Mouse (Mus musculus): ENCODE results near the gene Ppan.
A peak's percentile ranks its signal among the peaks of the same experiment; 100 is the strongest.

Ppan gene

DNA sequence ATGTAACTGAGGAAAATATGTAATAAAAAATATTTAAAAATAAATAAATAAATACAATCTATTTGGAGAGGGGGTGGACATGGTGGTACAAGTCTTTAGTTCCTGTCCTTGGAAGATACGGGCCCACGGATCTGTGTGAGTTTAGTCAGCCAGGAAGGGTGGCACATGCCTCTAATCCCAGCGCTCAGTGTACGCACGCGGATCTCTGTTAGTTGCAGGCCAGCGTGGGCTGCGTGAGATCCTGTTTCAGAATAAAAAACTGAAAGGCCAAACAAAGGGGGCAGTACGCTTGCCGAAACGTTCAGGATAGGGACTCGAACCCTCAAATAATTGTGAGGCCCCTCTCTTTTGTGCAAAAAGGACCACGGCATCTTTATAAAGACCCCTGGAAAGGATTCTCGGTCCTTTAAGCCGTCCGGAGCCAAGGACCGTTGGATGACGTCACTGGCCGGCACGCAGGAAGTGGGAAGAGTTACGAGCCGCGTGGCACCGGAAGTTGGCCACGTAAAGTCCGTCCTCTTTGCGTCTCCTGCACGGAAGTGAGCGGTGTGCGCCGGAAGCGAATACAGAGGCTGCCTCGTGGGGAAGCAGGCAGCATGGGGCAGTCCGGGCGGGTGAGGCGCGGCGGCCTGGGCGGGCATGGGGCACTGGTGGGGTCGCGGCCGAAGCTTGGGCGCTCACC lies at the start of gene Ppan:
TSS of gene Ppan (plus strand) at position 472 of the 682 bp plus-strand sequence.
- peak; percentile 93 for DNase-seq (ENCODE audit: low spot score)

DNA sequence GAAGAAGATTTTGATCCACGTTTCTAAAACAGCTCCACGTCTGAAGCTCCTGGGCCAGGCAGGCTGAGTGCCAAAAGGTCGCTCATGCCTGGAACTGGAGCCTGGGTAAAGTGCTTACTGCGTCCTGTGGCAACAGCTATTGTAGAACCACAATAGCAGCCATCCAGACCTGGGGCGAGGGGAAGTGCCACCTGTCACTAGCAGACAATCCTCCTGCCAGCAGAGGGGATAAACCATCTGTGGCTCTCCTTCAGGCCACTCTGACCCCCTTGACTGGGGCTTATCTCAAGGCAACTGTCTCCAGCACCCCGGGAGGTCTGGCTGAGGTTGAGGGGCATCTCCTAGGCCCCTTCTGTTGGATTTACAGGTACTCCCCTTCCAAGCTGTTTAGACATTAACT lies 49.0 kb upstream of the Ppan start:
- DNase-seq (ENCODE audit: low spot score) = no peak

DNA sequence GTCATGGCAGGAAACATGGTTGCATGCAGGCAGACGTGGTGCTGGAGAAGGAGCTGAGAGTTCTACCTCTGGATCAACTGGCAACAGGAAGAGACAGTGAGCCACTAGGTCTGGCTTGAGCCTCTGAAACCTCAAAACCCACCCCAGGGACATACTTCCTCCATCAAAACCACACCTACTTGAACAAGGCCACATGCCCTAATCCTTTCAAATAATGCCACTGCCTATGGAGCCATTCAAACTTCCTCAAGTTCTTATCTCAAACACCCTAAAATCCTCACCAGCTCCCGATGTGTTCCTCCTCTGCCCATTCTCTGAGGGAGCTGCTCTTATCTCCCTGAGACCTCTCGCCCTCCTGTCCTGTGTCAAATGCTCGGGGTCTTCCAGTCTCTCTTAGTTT lies 45.8 kb upstream of the Ppan start:
- no peak for DNase-seq (ENCODE audit: low spot score)

DNA sequence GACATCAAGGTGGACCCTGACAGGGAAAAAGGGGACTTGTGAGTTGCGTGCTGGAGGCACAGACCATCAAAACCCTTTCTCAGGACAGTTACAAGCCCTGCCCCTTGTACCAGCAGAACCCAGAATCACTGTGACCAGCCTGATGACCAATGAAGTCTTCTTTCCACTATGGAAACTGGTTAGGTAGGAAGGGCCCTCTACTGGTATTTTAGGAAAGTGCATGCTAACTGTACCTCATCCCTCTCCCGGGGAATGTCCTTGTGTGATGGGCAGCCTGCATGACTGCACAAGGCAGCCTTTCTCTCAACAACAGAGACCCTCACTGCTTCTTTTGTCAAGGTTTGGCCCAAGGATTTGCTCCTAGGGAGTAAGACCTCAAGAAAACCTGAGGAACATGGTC lies 45.3 kb upstream of the Ppan start:
- DNase-seq (ENCODE audit: low spot score) = no peak

DNA sequence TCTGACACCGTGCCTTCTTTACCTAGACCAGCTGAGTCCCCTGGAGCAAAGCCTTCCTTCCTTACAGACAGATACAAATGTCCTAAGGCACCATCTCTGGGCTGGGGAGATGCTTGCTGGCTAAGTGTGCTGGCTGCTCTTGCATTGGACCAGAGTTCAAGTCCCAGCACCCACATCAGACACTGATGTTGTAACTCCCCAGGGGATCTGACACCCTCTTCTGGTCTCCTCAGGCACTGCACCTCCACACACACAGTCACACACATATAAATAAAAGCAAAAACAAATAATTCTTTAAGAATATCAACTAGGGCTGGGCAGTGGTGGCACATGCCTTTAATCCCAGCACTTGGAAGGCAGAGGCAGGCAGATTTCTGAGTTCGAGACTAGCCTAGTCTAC lies 37.8 kb upstream of the Ppan start:
- DNase-seq (ENCODE audit: low spot score) = no peak

DNA sequence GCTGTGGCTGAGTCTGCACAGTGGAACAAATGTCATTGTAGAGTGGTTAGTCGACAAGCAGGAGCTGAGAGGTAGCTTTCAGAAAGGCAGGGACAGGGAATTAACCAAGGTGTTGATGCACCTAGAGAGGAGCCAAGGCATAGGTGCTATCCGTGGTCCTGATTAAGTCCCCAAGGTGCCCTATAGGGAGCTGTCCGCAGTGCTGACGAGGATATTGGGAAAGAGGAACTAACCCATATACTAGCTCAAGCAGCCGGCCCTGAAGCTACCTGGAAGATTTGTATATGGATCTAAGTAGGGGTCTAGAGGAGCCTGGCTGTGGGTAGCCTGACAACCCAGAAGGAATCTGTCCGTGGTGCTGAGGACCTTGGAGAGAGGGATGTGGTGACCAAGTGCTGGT lies 30.8 kb upstream of the Ppan start:
- DNase-seq (ENCODE audit: low spot score) = peak; percentile 69

DNA sequence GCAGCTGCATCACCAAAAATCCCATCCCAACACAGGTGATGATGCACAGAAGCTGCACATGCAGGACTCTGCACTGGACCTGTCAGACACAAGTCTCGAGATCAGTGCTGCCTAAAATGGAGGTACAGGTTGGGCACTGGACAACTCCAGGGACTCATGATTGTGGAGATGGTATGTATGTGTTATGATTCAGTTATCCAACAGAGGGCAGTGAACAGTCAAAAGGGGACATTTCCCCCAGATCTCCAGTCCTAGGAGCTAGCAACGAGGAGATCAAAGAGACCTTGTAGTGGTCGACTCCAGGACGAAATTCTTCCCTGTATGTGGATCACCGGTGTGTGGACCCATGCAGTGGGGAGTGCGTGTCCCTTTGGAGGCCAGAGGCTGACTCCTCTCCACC lies 28.0 kb upstream of the Ppan start:
- no peak for DNase-seq (ENCODE audit: low spot score)

DNA sequence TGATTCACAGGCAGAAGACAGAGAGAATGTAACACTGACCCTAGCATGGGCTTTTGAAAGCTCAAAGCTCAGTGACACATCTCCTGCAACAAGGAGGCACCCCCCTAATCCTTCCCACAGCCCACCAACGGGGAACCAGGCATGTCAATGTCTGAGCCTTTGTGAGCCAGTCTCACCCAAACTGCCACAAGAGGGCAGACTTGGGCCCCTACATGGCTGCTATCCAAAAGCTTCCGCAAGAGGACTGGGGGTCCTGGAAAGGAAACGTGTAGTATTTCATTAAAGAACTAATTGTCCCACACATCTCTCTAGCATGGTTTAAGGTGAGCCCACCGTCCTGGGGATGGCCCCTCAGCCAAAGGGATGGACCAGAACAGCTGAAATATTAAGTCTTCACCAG lies 26.2 kb upstream of the Ppan start:
- DNase-seq (ENCODE audit: low spot score) = no peak

DNA sequence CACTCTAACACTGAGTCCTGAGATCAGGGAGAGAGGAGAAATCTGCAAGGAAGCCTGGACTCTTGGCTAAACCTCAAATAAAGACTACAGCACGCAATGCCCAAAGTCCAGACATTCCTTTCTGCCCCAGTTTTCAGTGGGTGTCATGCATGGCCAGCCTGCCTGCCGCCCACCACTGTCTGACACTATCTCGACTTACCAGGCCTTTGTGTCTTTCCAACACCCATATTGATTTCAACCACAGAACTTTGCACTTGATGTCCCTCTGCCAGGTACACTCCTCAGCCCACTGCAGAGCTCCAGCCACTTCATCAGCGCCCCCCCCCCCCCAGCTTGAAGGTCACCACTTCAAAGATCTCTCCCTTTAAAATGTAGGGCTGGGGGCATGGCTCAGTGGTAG lies 25.8 kb upstream of the Ppan start:
- no peak for DNase-seq (ENCODE audit: low spot score)

DNA sequence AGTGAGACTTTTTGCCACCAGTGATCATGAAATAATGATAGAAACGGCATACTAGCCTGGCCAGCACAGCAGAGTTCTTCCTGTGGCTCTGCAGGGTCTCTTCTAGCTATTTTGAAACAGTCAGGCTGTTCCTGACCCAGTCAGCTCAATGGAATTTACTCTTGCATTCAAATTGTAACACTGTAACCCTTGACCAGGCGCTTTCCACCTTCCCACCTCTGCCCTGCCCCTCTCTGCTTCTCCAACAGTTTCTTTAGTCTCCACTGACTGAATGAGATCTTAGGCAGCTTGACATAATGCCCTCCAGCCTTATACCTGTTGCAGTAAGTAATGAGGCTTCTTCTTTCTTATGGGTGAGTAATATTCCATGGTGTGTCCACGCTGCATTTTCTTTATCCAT lies 21.1 kb upstream of the Ppan start:
- DNase-seq (ENCODE audit: low spot score) = no peak

DNA sequence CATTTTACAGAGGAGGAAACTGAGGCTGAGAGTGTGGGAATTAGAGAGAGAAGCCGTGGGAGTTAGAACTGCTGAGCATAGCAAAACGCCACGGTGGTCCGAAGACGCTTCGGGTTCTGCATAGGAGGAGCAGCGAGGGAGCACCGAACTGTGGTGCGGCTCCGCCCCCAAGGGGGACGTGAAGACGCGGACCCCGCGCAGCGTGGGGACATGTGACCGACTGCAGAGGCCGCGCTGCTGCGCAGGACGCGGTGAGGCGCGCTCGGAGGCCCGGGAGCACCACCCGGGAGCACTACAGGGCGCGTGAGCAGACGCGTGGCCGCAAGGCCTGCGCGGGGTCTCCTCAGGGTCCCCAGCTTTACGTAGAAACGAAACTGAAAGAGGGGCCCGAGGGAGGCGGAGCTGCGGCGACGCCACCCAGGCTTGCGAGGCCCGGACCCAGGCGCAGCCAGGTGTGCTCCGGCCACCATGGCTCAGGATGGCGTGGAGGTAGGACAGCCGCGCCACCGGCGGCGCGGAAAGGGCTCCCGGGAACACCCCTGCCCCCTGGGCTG lies 19.4 kb upstream of the Ppan start, which contains the start of gene A230050P20Rik:
TSS of gene A230050P20Rik (plus strand) at position 195 of the 554 bp plus-strand sequence.
- no peak for DNase-seq (ENCODE audit: low spot score)

DNA sequence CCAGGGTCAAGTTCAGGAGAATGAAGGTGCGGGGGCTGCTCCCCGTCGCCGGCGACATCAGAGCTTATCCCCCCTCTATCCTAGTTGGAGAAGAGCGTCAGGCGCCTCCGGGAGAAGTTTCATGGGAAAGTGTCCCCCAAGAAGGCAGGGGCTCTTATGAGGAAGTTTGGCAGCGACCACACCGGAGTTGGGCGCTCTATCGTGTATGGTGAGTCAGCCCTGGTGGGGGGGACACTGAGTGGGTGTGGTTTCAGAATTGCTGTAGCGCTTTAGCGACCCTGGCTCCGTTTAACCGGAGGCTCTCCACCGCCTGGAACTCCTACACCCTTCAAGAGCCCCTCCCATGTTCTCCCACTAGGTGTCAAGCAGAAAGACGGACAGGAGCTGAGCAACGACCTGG lies 18.7 kb upstream of the Ppan start:
- no peak for DNase-seq (ENCODE audit: low spot score)

DNA sequence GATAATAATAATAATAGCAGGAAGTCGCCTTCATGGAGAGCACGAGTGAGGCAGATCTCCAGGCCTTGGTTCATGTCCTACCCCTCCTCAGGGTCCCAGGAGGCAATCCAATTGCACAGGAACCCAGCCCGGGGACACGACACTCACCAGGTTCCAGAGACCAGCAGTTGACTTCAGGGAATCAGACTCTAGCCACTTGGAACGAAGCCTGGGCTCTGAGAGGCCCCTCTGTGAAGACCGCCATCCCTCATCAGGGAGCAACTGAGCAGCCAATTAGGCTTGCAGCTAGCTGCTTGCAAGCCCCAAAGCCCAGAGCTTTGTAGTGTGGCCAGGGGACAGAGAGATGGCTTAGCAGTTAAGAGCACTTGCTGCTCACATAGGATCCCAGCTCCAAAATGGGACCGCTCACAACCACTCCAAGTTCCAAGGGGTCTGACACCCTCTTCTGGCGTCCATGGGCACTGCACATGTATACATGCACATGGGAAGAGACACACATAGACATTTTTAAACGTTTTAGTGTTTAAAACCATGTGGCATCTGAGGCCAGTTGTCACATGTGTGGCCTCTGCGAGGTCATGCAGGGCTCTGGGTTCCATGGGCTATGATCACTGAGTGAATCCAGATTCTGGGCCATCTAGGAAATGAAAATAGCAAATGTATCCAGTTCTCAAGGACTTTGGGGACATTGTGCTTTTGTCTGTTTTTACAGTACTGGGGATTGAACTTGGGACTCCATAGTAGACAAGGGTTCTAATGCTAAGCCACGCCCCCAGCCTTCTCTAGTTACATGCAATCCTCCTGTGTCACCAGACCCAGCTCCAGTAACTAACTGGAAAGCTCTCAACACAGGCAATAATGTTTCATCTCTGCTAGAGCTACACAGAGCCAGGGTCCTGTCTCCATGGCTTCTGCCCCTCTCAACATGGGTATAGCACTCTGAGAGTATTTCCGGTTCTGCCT lies 17.5 kb upstream of the Ppan start:
- DNase-seq (ENCODE audit: low spot score) = no peak

DNA sequence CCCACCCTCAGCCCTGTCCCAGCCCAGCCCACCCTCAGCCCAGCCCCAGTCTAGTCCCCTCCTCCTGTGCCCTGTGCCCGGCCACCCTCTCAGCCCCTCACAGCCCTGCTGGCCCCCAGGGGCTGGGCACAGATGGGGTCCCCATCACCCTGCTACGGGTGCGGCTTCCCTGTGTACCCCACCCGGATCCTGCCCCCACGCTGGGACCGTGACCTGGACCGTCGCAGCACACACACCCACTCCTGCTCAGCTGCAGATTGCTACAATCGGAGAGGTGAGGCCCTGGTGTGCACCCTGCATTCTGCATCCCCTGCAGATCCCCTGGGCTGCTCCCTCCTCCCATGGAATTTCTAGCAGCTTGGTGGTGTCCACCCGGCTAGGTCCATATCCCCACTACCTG lies 15.0 kb upstream of the Ppan start:
- no peak for DNase-seq (ENCODE audit: low spot score)

DNA sequence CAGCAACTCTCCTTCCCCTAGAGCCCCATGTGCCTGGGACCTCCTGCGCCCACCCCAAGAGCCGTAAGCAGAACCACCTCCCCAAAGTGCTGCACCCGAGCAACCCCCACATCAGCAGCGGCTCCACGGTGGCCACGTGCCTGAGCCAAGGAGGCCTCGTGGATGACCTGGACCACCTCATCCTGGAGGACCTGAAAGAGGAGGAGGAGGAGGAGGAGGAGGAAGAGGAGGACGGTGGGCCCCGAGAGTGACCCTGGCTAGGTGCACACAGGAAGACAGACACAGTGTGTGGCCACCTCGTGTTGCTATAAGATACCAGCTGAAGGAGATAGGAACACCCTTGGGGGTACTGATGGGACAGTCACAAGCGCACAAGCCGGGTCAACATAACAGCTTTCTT lies 14.5 kb upstream of the Ppan start:
- no peak for DNase-seq (ENCODE audit: low spot score)

DNA sequence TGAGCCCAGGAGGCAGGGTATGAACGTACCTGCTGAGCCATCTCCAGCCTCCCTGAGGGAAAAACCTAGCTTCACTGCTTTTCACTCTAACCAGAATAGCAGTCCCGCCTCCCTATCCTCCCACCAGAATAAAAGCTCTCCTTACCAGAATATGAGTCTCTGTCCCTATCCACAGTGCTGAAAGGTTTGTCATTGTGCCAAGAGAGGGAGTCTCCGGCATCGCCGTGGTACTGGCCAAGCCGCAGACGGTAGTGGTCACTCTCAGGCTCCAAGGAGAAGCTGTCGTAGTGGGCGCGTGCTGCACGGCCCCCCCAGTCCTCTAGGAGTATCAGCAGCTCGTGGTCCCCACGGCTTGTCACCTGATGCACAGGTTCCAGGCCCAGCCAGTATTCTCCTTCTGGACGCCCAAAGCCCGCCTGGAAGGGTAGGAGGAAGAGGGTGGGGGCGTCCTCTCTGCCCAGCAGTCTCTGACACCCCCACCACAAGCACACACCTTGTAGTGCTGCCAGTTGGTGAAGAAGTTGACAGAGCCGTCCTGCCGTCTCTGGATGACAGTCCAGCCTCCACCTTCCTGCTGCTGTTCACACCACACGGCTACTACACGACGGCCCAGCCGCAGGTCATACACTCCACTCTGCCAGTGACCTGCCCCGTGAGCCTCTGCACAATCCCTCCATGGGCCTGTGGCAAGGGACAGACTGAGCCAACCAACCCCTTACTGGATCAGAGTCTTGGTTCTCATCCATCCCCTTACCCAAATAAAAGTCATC lies 12.8 kb upstream of the Ppan start:
- DNase-seq (ENCODE audit: low spot score) = no peak

DNA sequence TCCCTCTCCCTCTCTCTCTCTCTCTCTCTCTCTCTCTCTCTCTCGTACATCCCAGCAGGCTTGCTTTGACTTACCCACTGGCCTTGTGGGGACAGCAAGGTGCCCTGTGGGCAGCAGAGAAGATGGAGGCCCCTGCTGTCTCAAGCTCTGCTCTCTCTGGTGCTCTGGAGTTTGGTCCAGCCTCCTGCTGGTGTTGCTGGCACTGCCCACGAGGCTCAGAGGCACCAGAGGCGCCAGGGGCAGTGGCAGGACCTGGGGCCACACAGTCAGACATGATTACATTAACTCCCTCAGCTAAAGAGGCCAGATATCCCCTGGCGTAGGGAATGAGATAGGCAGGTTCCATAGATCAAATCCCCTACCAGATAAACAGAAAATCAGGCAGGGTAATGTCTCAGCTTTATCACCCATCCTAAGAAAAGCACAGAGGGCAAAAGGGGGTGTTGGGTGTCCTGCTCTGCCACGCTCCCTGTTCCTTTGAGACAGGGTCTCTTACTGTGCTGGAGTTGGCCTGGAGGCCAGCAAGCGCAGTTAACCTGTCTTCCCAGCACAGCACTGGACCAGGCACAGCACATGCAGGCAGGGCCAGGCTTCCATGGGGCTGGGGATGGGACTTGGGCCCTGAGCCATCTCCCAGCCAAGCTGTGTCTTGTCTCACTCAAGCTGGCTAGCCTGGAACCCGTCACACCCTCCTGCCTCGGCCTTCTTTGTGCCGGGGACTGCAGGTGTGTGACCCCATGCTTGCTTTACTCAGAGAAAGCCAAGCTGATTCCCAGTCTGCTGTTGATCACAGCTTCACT lies 11.5 kb upstream of the Ppan start:
- no peak for DNase-seq (ENCODE audit: low spot score)

DNA sequence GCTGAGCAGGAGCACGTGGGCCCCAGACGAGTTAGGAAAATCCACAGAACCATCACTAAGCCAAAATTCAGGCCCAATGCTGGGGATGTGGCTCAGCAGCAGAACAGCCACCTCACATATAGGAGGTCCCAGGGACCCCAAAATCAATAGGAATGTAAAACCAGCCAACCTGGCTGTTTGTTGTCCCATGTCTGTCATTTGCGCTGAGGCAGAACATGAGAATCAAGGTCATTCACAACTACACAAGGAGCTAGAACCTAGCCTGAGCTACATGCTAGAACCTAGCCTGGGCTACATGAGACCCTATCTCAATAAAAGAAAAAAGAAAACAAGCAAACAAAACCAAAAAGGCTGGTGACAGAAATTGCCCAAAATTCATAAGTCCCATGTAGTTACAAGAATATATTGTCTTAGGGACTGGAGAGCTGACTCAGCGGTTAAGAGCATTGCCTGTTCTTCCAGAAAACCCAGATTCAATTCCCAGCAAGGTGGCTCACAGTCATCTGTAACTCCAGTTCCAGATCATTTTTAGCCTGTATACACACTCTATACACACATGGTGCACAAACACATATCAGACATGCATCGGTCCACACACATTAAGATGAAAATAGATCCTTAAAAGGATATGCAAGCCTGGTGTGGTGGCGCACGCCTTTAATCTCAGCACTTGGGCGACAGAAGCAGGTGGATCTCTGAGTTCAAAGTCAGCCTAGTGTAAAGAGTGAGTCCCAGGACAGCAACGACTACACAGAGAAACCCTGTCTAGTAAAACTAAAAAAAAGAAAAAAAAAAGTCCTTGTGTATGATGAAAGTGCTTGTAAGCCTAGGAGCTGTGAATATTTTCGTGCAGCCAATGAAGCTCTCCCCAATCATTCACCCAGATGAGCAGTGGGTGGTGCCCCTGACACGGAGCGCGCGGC lies 10.6 kb upstream of the Ppan start:
- no peak for DNase-seq (ENCODE audit: low spot score)

DNA sequence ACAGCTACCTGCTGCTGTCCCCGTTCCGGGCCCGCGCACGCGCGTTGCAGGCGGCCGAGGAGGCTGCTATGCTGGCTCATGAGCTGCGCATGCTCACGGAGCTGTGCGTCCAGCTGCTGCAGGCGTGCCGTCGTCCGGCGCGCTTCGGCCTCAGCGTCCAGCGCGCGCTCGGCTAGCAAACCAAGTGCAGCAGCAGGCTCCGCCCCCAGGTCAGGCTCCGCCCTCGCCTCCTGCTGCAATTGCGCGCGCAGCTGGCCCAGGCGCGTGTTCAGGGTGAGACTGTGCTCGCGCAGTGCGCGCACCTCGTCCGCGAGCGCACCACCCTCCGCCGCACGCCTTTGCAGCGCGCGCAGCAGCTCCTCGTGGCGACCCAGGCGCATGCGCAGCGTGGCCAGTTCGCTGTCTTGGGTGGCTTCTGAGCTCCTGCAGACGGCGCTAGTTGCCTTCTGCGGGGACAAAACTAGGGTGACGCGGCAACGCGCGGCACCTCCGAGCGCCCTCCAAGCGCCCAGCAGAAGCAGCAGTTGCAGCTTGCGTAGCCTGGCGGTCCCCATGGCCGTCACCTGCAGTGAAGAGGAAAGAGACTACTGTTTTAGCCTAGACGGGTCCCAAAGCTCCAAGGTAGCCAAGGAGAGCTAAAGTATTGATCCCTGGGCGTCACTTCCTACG lies 9.8 kb upstream of the Ppan start:
- DNase-seq (ENCODE audit: low spot score) = peak; percentile 97

DNA sequence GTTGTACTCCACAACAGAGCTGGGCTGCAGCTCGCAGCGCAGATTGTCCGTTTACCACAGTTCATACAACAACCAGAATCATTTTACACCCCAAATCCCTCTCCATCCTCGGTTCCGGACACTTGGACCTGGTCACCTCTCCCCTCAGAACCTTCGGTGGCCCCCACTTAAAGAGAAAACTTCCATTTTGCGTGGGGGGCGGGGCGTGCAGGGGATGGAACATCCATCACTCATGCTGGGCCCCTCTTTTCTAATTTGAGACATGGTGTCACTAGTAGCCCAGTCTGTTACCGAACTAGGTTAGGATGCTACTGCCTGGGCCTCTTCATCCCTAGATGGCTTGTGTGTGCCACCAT lies 9.3 kb upstream of the Ppan start:
- no peak for DNase-seq (ENCODE audit: low spot score)
